Mouse (Mus musculus): ENCODE results near the gene Dph5. TPM values are rescaled to one million over a fixed set of nuclear protein-coding genes. Genes with fewer than 3 reads are reported as not detected.
"Not testable (repeated sequence)": the region's sequence is repeated elsewhere in the genome, so short reads cannot be mapped to it uniquely, and the experiment has no call there.

Gene Dph5
- 10 to 100 TPM; 18.2 to 64.0 (median 36.4) TPM for total RNA-seq (2018; cell fraction: chromatin; rRNA removed)
- total RNA-seq (2018; cell fraction: cytosol; rRNA removed), result 10 to 100 TPM in 15 of 26 experiments, 1 to 10 TPM in 11; 7.2 to 13.8 (median 10.6) TPM
- total RNA-seq (2018; cell fraction: nucleus; rRNA removed), result 10 to 100 TPM in 24 of 26 experiments, 1 to 10 TPM in 2; 8.7 to 51.6 (median 28.8) TPM
- polyA plus RNA-seq (2018), result 7.9 to 18.8 TPM (median 12.9 TPM) in 3 replicates

DNA sequence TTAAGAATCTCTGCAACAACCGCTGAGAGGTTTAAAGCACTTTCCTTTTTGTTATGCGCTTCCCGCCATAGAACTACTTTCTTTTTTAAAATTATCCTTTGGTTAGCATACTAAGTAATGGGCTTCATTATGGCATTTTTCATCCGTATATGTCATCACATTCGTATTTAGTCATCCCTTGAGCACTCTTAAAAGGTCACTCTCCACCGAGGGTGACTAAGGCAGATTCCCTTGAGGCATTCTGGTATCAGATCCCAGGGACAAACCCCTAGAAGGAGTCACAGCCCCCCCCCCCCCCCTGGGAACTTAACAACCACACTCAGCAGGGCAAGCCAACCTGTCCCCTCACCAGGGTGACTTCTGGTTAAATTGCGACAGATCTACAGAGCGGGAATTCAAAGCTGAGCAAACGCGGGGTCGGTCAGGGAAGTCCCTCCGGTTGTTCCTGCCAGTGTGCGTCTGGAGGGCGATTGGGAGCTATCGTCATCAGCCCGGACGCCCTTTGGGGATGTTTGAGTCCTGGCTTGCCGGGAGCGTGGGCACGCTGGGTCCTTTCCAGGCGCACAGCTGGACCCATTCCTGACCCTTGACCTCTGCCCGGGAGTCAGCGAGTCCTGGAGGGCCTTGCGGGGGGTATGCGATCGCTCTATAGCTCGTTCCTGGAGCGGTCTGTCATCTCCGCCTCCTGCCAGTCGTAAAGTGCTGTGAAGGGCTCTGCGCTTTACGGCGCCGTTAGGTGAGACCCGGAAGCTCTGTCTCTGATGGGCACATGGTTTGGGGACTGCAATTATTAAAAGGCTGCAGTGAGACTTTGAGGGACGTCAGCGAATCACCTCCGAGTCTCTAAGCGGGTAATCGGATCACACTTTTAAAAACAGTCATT, at the start of gene Dph5:
TSS of gene Dph5 (plus strand) at position 411 of the 883 bp plus-strand sequence.
- H3K79me2 ChIP-seq (ENCODE audit: inconsistent target), result no peaks in the 10 kb centered on the region; the same call in 1 of the 2 replicates
- H3K27ac ChIP-seq, result peak within 1 kb of the TSS; percentile 66
- no peaks in the 10 kb centered on the region for H3K36me3 ChIP-seq (ENCODE audit: inconsistent target)
- WGBS (ENCODE audit: missing documents), result under 1% methylated on average over 40 of the region's 40 CpGs
- H3K4me3 ChIP-seq (ENCODE audit: inconsistent target), result peak within 1 kb of the TSS; percentile 87

DNA sequence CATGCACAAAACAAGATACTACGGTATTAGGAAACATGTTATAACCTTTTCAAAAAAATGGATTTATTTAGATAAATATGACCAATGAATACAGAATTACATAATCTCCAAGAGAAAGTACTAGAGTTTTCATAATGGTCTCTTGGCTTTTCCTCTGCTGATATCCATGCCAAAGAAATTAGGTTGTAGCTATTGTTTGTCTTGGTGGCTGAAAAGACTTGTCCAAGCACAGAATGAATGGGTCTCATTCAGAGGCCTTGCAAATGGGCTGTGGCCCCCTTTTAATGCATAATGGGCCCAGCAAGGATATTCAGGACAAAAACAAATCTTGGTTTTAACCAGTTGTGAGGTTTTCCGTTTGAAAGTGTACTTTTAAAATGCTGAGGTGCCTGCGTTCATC, 43.1 kb upstream of the Dph5 start:
- no peak overlapping the region for H3K4me3 ChIP-seq (ENCODE audit: inconsistent target)
- H3K79me2 ChIP-seq (ENCODE audit: inconsistent target), result no peaks in the 10 kb centered on the region
- H3K27ac ChIP-seq, result no peak overlapping the region
- WGBS (ENCODE audit: missing documents), result 94% methylated on average over 3 of the region's 3 CpGs
- H3K36me3 ChIP-seq (ENCODE audit: inconsistent target), result no peaks in the 10 kb centered on the region

DNA sequence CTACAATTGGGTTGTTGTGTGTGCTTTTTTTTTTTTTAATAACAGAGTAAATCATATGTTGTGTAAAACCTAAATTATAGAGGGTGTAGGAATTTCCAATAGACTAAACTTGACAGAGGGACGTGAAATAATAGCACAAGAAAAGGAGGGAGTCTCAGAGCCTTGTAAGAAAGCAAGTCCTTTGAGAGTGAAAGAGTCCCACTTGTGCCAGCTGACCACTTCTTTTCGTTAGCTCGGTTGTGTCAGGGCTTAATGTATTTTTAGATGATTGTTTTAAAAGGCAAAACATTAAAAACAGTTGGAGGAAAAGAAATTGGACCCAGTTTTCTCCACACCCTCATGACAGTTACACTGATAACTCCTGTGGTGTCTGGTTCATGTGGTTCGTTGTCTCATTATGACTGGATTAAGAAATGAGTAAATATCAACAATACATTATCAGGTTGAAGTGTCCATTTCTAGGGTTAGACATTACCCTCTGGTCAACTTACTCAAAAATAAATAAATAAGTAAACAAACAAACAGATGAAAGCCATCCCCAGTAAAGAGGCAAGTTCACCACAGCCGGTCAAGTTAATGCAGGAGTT, 42.5 kb upstream of the Dph5 start:
- H3K4me3 ChIP-seq (ENCODE audit: inconsistent target), result no peak overlapping the region
- no peaks in the 10 kb centered on the region for H3K79me2 ChIP-seq (ENCODE audit: inconsistent target)
- no peaks in the 10 kb centered on the region for H3K36me3 ChIP-seq (ENCODE audit: inconsistent target)
- H3K27ac ChIP-seq, result no peak overlapping the region
- 92% methylated on average over 5 of the region's 5 CpGs for WGBS (ENCODE audit: missing documents)

DNA sequence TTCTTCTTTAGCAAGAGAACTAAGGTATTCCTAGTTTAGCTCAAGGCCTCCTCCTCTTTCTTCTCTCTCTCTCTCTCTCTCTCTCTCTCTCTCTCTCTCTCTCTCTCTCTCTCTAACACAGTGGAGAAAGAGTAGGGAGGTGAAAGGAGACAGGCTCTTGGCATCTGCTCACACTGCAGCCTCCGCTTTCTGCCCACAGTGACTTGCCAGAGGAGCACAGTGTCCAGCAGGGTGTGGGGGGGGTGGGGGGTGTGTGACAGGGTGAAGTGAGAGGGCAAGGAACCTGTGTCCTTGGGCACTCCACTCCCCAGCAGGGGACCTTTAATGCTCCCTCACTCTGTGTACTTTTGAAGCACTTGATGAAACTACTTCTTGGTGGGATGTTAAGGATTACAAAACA, 41.9 kb upstream of the Dph5 start:
- 90% methylated on average over 1 of the region's 1 CpGs for WGBS (ENCODE audit: missing documents)
- Histone ChIP-seq H3K79me2 (ENCODE audit: inconsistent target) (no peaks in the 10 kb centered on the region), H3K27ac (no peak overlapping the region), H3K4me3 (ENCODE audit: inconsistent target) (no peak overlapping the region), H3K36me3 (ENCODE audit: inconsistent target) (no peaks in the 10 kb centered on the region)

DNA sequence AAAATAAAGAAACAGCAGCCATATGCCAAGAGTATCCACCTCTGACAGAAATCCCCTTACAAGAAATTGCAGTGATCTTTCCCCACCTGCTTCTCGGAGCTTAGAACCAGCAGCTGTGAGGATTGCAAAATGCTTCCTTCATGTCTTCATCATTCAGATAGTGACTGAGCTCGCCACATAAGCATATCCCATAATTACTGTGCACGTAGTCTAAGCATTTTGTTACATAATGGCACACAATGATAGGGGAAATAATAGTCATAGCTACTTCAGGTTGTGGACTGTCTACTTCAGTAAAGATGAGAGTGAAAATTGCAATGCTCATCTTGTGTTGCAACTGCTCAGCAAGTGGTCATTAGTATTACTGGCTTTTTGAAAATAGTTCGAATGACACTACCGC, 41.5 kb upstream of the Dph5 start:
- H3K36me3 ChIP-seq (ENCODE audit: inconsistent target), result no peaks in the 10 kb centered on the region
- no peaks in the 10 kb centered on the region for H3K79me2 ChIP-seq (ENCODE audit: inconsistent target)
- H3K4me3 ChIP-seq (ENCODE audit: inconsistent target), result no peak overlapping the region
- H3K27ac ChIP-seq, result no peak overlapping the region
- WGBS (ENCODE audit: missing documents), result 53% methylated on average over 5 of the region's 5 CpGs

DNA sequence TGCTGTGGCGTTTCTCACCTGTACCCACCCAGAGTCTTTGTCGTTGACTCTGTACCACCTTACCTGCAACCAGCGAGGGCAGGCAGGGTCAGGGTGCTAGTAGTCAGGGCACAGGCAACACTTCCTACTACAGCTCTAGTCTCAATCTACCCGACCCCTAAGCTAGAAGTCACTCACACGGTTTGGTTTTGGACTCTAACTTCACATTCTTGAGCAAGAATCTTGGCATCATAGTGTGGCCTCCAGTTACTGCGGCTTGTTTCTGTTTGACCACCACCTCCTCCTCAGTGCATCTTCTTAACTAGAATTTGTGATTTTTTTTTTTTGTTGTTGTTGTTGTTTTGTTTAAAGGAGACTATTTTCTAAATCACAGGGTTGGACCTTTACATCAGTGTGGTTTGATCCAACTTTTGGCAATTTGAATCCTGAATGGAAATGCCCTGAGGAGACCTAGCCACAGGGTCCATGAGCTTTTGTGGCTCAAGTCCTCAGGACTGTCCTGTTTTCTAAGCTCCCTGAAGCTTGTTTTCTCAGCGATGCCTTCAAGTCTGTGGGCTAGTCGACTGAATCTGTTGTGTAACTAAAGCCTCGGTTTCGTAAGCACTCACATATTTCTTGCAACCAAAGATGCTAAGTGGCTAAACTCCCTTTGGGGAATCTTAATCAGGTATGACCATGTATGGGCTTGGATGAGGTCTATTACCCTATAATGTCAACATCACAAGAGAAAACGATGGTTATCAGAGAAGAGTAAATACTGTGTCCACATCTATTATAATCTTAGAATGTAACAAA, 38.8 kb upstream of the Dph5 start:
- Histone ChIP-seq H3K4me3 (ENCODE audit: inconsistent target) (no peak overlapping the region), H3K79me2 (ENCODE audit: inconsistent target) (no peaks in the 10 kb centered on the region), H3K36me3 (ENCODE audit: inconsistent target) (no peaks in the 10 kb centered on the region), H3K27ac (no peak overlapping the region)
- WGBS (ENCODE audit: missing documents), result 68% methylated on average over 11 of the region's 11 CpGs

DNA sequence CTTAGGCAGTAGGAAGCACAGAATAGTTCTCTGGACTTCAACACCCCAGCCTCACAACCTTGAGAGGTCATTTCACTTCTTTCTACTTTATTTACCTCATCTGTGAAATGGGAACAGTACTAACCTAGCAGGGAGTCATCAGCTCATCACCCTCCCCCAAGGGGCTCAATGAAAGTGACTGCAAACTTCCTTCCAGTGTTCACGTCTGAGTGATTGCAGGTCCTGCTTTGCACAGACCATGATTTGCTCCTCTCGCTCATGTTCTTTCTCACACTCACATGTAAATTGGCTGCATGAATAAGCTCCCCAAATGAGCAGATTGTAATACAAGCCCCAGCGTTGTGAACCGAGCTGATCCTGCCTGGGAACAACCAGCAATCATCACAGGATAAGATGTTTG, 36.7 kb upstream of the Dph5 start:
- 75% methylated on average over 4 of the region's 4 CpGs for WGBS (ENCODE audit: missing documents)
- Histone ChIP-seq H3K79me2 (ENCODE audit: inconsistent target) (no peaks in the 10 kb centered on the region), H3K4me3 (ENCODE audit: inconsistent target) (no peak overlapping the region), H3K36me3 (ENCODE audit: inconsistent target) (no peaks in the 10 kb centered on the region), H3K27ac (no peak overlapping the region)

DNA sequence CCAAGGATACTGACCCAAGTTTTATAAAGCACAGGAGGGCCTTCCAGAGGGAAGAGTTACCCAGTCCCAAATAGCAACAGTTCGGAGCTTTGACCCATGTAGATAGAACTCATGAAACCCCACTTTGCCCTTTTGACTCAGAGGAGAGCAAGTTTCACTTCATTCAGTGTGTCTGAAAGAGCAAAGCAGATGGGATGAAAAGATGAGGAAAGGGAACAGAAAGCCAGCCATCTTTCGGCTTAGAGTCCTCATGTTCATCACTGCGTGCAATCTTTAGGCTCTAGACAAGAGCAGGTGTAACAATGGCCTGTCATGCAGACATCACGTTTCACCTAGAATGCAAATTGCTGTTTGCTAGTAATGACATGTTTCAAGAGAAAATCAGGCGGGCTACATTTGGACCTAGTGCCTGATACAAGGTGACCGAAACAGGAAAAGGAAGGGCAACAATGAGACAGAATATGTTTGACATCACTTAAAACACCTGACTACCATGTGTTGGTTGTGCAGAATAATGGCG, 32.9 kb upstream of the Dph5 start:
- Histone ChIP-seq H3K4me3 (ENCODE audit: inconsistent target) (no peak overlapping the region), H3K36me3 (ENCODE audit: inconsistent target) (no peaks in the 10 kb centered on the region), H3K79me2 (ENCODE audit: inconsistent target) (no peaks in the 10 kb centered on the region), H3K27ac (no peak overlapping the region)
- WGBS (ENCODE audit: missing documents), result 87% methylated on average over 7 of the region's 7 CpGs

DNA sequence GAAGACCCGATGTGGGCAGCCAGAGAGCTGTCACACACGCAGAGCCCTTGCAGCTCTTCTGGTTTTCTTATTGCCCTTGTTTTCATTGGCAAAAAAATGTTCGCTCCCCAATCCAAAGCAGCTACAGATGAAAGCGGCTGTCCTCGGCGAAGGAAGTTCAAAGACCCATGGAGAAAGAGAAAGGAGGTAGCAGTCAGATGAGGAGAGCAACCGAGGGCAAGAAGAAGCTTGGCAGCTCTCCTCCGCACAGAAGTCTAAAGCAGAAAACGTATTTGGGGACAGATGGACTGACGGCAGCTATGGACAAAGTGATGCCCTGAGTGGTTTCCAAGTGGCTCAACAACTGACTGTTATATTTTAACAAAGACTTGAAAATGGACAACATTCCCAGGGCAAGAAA, 32.1 kb upstream of the Dph5 start:
- Histone ChIP-seq H3K4me3 (ENCODE audit: inconsistent target) (no peak overlapping the region), H3K27ac (no peak overlapping the region), H3K79me2 (ENCODE audit: inconsistent target) (no peaks in the 10 kb centered on the region), H3K36me3 (ENCODE audit: inconsistent target) (no peaks in the 10 kb centered on the region)
- 95% methylated on average over 10 of the region's 10 CpGs for WGBS (ENCODE audit: missing documents)

DNA sequence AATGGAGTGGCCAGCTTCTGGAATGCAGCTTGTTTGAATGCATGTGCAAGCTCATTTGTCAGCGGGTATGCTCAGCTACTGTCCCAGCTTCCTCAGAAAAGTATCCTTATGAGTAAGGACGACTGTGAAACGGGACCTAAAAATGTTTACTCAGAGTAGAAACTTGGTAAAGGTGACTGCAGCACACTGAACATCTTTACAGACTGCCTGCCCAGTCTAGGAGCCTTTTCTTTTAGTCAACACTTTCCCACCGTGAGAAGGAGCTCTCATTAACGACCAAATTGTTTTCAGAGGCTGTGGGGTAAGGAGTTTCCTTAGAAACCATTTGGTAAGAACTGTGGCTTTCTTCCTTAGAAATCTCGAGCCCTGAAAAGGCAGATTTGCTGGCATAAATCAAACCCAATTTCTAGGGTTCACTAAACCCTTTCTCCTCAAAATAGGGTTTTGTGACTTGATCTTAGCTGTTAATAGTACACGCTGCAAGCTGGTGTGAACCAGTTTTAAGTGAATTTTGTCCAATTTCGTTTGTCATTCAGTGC, 31.1 kb upstream of the Dph5 start:
- 51% methylated on average over 8 of the region's 8 CpGs for WGBS (ENCODE audit: missing documents)
- Histone ChIP-seq H3K79me2 (ENCODE audit: inconsistent target) (no peaks in the 10 kb centered on the region), H3K36me3 (ENCODE audit: inconsistent target) (no peaks in the 10 kb centered on the region), H3K4me3 (ENCODE audit: inconsistent target) (no peak overlapping the region), H3K27ac (no peak overlapping the region)

DNA sequence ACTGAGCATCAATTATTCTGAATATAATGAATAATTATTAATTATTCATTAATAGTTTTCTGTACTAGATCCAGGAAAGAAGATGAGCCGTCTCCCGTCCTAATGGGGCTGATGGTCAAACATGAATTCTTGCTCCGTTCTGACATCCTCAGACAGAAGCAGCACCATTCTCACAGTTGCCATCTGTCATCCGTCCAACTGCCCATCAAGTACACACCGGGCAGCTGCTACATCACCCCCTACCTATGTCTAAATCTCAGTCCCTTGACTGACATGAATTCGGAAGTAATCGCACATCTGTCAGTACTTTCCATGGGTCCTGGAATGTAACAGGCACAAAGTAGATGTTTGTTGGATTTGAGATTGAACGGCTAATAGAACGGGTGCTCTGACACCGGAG, 30.2 kb upstream of the Dph5 start:
- H3K4me3 ChIP-seq (ENCODE audit: inconsistent target), result no peak overlapping the region
- H3K79me2 ChIP-seq (ENCODE audit: inconsistent target), result no peaks in the 10 kb centered on the region
- no peak overlapping the region for H3K27ac ChIP-seq
- 96% methylated on average over 10 of the region's 10 CpGs for WGBS (ENCODE audit: missing documents)
- no peaks in the 10 kb centered on the region for H3K36me3 ChIP-seq (ENCODE audit: inconsistent target)

DNA sequence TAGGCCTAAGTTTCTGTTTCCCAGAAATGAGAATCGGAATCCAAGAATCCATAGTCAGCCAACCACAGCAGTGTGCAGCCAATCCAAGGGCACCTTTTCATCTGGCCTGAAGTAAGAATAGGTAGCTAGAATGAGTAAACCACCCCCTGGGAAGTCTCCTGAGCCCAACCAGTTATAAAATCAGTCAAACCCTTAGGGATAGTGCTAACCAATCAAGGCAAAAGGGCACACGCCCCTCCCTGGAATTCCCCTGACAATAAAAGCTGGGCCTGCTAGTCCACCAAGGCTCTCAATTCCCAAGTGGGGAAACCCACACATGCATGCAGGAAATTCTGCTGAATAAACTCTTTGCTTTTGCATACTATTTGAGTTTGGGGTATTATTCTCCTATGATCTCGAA, 28.8 kb upstream of the Dph5 start:
- WGBS (ENCODE audit: missing documents), result 97% methylated on average over 3 of the region's 3 CpGs
- Histone ChIP-seq H3K36me3 (ENCODE audit: inconsistent target) (no peaks in the 10 kb centered on the region), H3K79me2 (ENCODE audit: inconsistent target) (no peaks in the 10 kb centered on the region), H3K27ac (no peak overlapping the region), H3K4me3 (ENCODE audit: inconsistent target) (no peak overlapping the region)

DNA sequence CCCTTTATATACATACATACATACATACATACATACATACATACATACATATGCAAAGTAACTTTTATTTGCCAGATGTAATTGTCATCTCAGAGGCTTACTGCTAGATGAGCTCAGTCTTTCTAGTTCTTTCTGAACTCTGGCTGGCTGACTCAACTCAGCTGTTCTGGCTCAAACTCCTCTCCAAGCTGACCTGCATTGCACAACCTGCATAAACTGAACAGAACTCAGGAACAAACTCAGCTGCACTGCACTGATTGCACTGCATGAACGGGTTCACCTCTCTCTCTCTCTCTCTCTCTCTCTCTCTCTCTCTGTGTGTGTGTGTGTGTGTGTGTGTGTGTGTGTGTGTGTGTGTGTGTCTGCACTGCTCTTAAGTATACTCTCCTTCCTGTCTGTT, 26.9 kb upstream of the Dph5 start:
- H3K4me3 ChIP-seq (ENCODE audit: inconsistent target), result not testable (repeated sequence)
- WGBS (ENCODE audit: missing documents), result 57% methylated on average over 1 of the region's 1 CpGs

DNA sequence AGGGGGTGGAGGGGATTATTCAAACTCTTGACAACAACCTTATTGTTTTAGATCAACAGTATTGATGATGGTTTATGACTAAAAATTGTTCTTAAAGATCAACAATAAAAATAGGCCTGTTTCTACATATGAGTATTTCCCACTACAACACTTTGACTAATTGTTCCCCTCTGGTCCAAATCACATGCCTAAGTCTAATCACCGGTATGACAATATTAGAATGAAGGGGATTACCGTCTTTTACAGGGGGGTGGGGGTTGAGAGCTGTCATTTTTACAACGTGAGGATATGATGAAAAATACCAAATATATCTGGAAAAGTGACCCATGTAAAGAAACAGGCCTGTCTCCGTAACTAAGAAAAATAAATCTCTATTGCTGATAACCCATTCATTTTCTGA, 24.1 kb upstream of the Dph5 start:
- 87% methylated on average over 4 of the region's 4 CpGs for WGBS (ENCODE audit: missing documents)
- H3K27ac ChIP-seq, result no peak overlapping the region

More for the DNA sequence above, 26.9 kb upstream of the Dph5 start:
- H3K36me3 ChIP-seq (ENCODE audit: inconsistent target); H3K79me2 ChIP-seq (ENCODE audit: inconsistent target); H3K27ac ChIP-seq: not testable (repeated sequence)

More for the DNA sequence above, 24.1 kb upstream of the Dph5 start:
- Histone ChIP-seq H3K79me2 (ENCODE audit: inconsistent target) (no peaks in the 10 kb centered on the region), H3K4me3 (ENCODE audit: inconsistent target) (no peak overlapping the region), H3K36me3 (ENCODE audit: inconsistent target) (no peaks in the 10 kb centered on the region)

Measured in macrophage (primary cell).